Mouse (Mus musculus) ZHBTc4 (cell line): Measurements from ENCODE around the gene Fam3b.
A peak's percentile ranks its signal among the peaks of the same experiment; 100 is the strongest.

Source experiments
- DNase-seq: peaks from one replicate; pipeline ENCODE4 v3.0.0-alpha.2; 2011; ENCODE audit warnings: low read depth, low spot score

The Fam3b gene

GRCm38 (mm10) chr16:97514099-97514940 lies at the start of gene Fam3b:
TSS of gene Fam3b (minus strand) at chr16:97514816.
- no peak for DNase-seq

- no peak for DNase-seq
These were observed 29.7 kb upstream of the Fam3b start for GRCm38 (mm10) chr16:97544340-97544739.

GRCm38 (mm10) chr16:97536859-97537258 lies 22.2 kb upstream of the Fam3b start:
- DNase-seq = no peak

GRCm38 (mm10) chr16:97535808-97536413 lies 21.3 kb upstream of the Fam3b start:
- no peak for DNase-seq

- peak; percentile 9 for DNase-seq
These were observed 20.4 kb upstream of the Fam3b start for GRCm38 (mm10) chr16:97534876-97535461.

GRCm38 (mm10) chr16:97534448-97534847 lies 19.8 kb upstream of the Fam3b start:
- DNase-seq = no peak

- no peak for DNase-seq
These were observed 19.1 kb upstream of the Fam3b start for GRCm38 (mm10) chr16:97533751-97534150.

GRCm38 (mm10) chr16:97533126-97533525 lies 18.5 kb upstream of the Fam3b start:
- no peak for DNase-seq

- DNase-seq = no peak
These were observed 14.6 kb upstream of the Fam3b start for GRCm38 (mm10) chr16:97529241-97529640.

GRCm38 (mm10) chr16:97523024-97523423 lies 8.4 kb upstream of the Fam3b start:
- peak; percentile 91 for DNase-seq

GRCm38 (mm10) chr16:97521983-97522382 lies 7.4 kb upstream of the Fam3b start:
- no peak for DNase-seq

GRCm38 (mm10) chr16:97516341-97516740 lies 1.7 kb upstream of the Fam3b start:
- DNase-seq = peak; percentile 29

GRCm38 (mm10) chr16:97512347-97512751 lies 2.3 kb downstream of the Fam3b start:
- DNase-seq = peak; percentile 67

GRCm38 (mm10) chr16:97511495-97511894 lies 3.1 kb downstream of the Fam3b start:
- DNase-seq = no peak

GRCm38 (mm10) chr16:97510849-97511248 lies 3.8 kb downstream of the Fam3b start:
- DNase-seq = no peak

- DNase-seq = no peak
These were observed 6.8 kb downstream of the Fam3b start for GRCm38 (mm10) chr16:97507783-97508182.

GRCm38 (mm10) chr16:97504793-97505192 lies 9.8 kb downstream of the Fam3b start:
- no peak for DNase-seq

GRCm38 (mm10) chr16:97503849-97504248 lies 10.8 kb downstream of the Fam3b start:
- no peak for DNase-seq

GRCm38 (mm10) chr16:97500901-97501300 lies 13.7 kb downstream of the Fam3b start:
- DNase-seq = no peak

GRCm38 (mm10) chr16:97499450-97499849 lies 15.2 kb downstream of the Fam3b start:
- no peak for DNase-seq

GRCm38 (mm10) chr16:97498139-97498538 lies 16.5 kb downstream of the Fam3b start:
- DNase-seq = no peak

GRCm38 (mm10) chr16:97497682-97498081 lies 16.9 kb downstream of the Fam3b start:
- no peak for DNase-seq

GRCm38 (mm10) chr16:97496026-97496425 lies 18.6 kb downstream of the Fam3b start:
- peak; percentile 55 for DNase-seq
